Mouse (Mus musculus) ES-E14 (cell line): ENCODE measurements around the gene Med13l.

ENCODE experiments used
- CHD2 ChIP-seq: IDR thresholded peaks from 2 replicates; pipeline ENCODE4 v1.6.1; 2014; ENCODE audit warnings: mild to moderate bottlenecking, low read depth, low read length, inconsistent platforms
- HCFC1 ChIP-seq: IDR thresholded peaks from 2 replicates; pipeline ENCODE4 v1.6.1; 2012; ENCODE audit warnings: low read length, inconsistent platforms, borderline replicate concordance; ENCODE audit not compliant: insufficient read depth
- MAFK ChIP-seq: IDR thresholded peaks from 2 replicates; pipeline ENCODE4 v1.6.1; 2014; ENCODE audit warnings: mild to moderate bottlenecking, low read depth, low read length, inconsistent platforms; ENCODE audit not compliant: insufficient read depth
- ZNF384 ChIP-seq: IDR thresholded peaks from 2 replicates; pipeline ENCODE4 v1.6.1; 2012; ENCODE audit warnings: low read depth, low read length, inconsistent platforms

DNA sequence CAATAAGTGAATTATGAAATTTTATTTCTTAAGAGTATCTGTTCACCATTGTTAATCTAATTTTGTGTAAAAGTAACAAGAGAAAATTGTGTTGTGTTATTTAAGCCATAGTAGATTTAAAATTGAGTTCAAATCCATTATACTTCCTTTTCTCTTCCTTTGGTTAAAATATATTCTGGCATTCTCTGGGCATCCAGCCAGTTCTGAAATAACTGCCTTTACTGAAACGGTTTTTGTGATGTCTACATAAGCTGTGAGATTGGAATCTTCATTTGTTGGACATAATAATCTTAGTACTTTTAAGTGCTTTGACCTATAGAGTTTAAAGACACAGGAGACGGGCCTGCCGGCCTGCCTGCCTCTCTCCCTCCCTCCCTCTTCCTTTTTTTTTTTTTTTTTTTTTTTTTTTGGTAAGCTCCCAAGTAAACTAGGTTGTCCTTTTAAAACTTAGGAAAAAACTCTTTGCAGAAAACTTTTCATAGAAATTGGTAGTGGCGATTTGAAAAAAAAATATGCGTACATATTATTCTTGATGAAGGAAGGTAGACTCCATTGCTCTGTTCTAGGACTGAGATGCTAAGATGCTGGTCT is 78.7 kb downstream of the Med13l start:
- no peak for TF ChIP-seq MAFK
- no peak for TF ChIP-seq ZNF384
- no peak for TF ChIP-seq CHD2
- TF ChIP-seq HCFC1: no peak
